Mouse (Mus musculus) inflammation-experienced regulatory T-cells, adult 16 weeks (primary cell): ENCODE data around the gene Stk38. TPM values are rescaled to one million over a fixed set of nuclear protein-coding genes. Genes with fewer than 3 reads are reported as not detected.

Experiments used
- polyA plus RNA-seq: library from polyadenylated mRNA; unstranded; fragments of 100-300 nt; shearing (Covaris generic); gene quantifications from one replicate; pipeline ENCODE4 v1.2.1, GENCODE M21; 2017

The Stk38 gene
- 292 TPM for polyA plus RNA-seq

GRCm38 (mm10) chr17:29007641-29008325 is at the start of gene Stk38:
Stk38 (minus strand) TSS chr17:29007995.

GRCm38 (mm10) chr17:29032274-29033069 is 24.7 kb upstream of the Stk38 start, which contains the start of gene Srsf3:
Srsf3 (plus strand) TSS chr17:29032628.

GRCm38 (mm10) chr17:28951831-28952799 is 55.7 kb downstream of the Stk38 start, which contains the start of gene Kctd20:
Kctd20 (plus strand) TSS chr17:28951950.

GRCm38 (mm10) chr17:28943740-28944139 is 64.1 kb downstream of the Stk38 start, which contains the start of gene Pxt1:
Pxt1 (minus strand) TSS chr17:28943840.

Other genes starting within 250 kb of the Stk38 start
- gene Mapk13, start 238.7 kb downstream of the Stk38 start, polyA plus RNA-seq, result not detected
- 2.5 TPM for gene Brpf3, start 206.9 kb downstream of the Stk38 start, polyA plus RNA-seq
- not detected for gene Pnpla1, start 149.6 kb downstream of the Stk38 start, polyA plus RNA-seq
- 3.5 TPM for gene 4930539E08Rik, start 92.7 kb downstream of the Stk38 start, polyA plus RNA-seq
- not detected for gene Pxt1, start 64.2 kb downstream of the Stk38 start, polyA plus RNA-seq
- 111 TPM for gene Kctd20, start 56.0 kb downstream of the Stk38 start, polyA plus RNA-seq
- gene Srsf3, start 24.6 kb upstream of the Stk38 start, polyA plus RNA-seq, result 589 TPM
- gene Cdkn1a, start 83.0 kb upstream of the Stk38 start, polyA plus RNA-seq, result 3.9 TPM
- not detected for gene Rab44, start 106.2 kb upstream of the Stk38 start, polyA plus RNA-seq
- gene Cpne5, start 230.2 kb upstream of the Stk38 start, polyA plus RNA-seq, result 1.1 TPM